In genomic region chr8:89570639-89571325, GRCm38 (mm10) we compare ENCODE assay signal across 29 mouse cellular contexts.
DNase-seq lines count a peak whose midpoint lies in the region; ATAC-seq and TF ChIP-seq lines count a peak whose summit lies in the region.
"Had no signal": no experiment of that assay in that cellular context is flagged by ENCODE, and none has a peak within 500 bp of the region (broad histone marks: within the 10 kb centered on the region; RNA-seq: fewer than 3 reads in every experiment).

No protein-coding gene starts in this region.

- H3K27ac ChIP-seq in forebrain, embryonic 13.5 days: no peak overlapping the region
- H3K27ac ChIP-seq in forebrain, postnatal 0 days (ENCODE audit: low read depth, low read length): no peak overlapping the region
- 0 out of 2 replicates have a peak overlapping the region, but pooled peaks have one; percentile 20 for H3K27ac ChIP-seq in midbrain, embryonic 10.5 days (replicated peaks)
- no peak overlapping the region for H3K27ac ChIP-seq in midbrain, embryonic 15.5 days
- peak overlapping the region; percentile 56; the same call in 1 of the 2 replicates for H3K27ac ChIP-seq in limb, embryonic 10.5 days
- H3K27ac ChIP-seq in neural tube, embryonic 13.5 days (replicated peaks): 0 out of 2 replicates have a peak overlapping the region, but pooled peaks have one; percentile 15
- H3K27ac ChIP-seq: embryonic facial prominence, embryonic 13.5 days; forebrain, embryonic 15.5 days; intestine, embryonic 15.5 days; liver, embryonic 14.5 days; macrophage; stomach, embryonic 15.5 days had no signal

- H3K27me3 ChIP-seq in forebrain, embryonic 13.5 days: peaks cover 23% of the 10 kb centered on the region; the same call in 1 of the 2 replicates
- H3K27me3 ChIP-seq in forebrain, postnatal 0 days (ENCODE audit: insufficient read depth, low read length): peaks cover 34% of the 10 kb centered on the region
- H3K27me3 ChIP-seq in midbrain, embryonic 10.5 days (ENCODE audit: low read depth, poor library complexity, severe bottlenecking): peaks cover 36% of the 10 kb centered on the region
- H3K27me3 ChIP-seq in midbrain, embryonic 15.5 days (replicated peaks): peaks cover 11% of the 10 kb centered on the region; the same call in 1 of the 2 replicates
- H3K27me3 ChIP-seq in limb, embryonic 10.5 days (ENCODE audit: low read depth, poor library complexity, severe bottlenecking): peaks cover 57% of the 10 kb centered on the region
- H3K27me3 ChIP-seq in neural tube, embryonic 13.5 days: peaks cover 53% of the 10 kb centered on the region

- H3K9me3 ChIP-seq in forebrain, embryonic 13.5 days (replicated peaks): no peaks in the 10 kb centered on the region
- no peaks in the 10 kb centered on the region for H3K9me3 ChIP-seq in forebrain, postnatal 0 days (ENCODE audit: low read length)
- no peaks in the 10 kb centered on the region for H3K9me3 ChIP-seq in midbrain, embryonic 10.5 days (replicated peaks)
- H3K9me3 ChIP-seq in midbrain, embryonic 15.5 days: no peaks in the 10 kb centered on the region
- H3K9me3 ChIP-seq in limb, embryonic 10.5 days (replicated peaks): no peaks in the 10 kb centered on the region
- H3K9me3 ChIP-seq in neural tube, embryonic 13.5 days: no peaks in the 10 kb centered on the region
- H3K9me3 ChIP-seq: embryonic facial prominence, embryonic 13.5 days; forebrain, embryonic 15.5 days; intestine, embryonic 15.5 days; stomach, embryonic 15.5 days had no signal

- no peak for DNase-seq in forebrain, postnatal 0 days
- DNase-seq in midbrain, embryonic 10.5 days (ENCODE audit: low spot score): no peak
- no peak for DNase-seq in limb, embryonic 10.5 days (ENCODE audit: low spot score)
- no peak for DNase-seq in thymus, postnatal 14 days
- no peak for DNase-seq in retina, embryonic 14.5 days (ENCODE audit: low spot score)
- DNase-seq: adrenal gland, adult 2 months; adrenal gland, postnatal 36 days; B cell, adult 2 months; cerebellum, adult 2 months; cerebellum, postnatal 14 days; heart, postnatal 14 days; kidney, adult 9 months; kidney, postnatal 25 days; left cerebral cortex, postnatal 4 days; liver; lung, adult 2 months; lung, postnatal 10 days; retina, postnatal 1 day; right cerebral cortex, postnatal 14 days had no signal

- TF ChIP-seq CTCF in forebrain, postnatal 0 days (IDR thresholded peaks at IDR 0.05; ENCODE audit: low read depth): no peak

- H3K4me2 ChIP-seq in forebrain, embryonic 13.5 days: 0 out of 2 replicates have a peak overlapping the region, but pooled peaks have one; percentile 4
- no peak overlapping the region for H3K4me2 ChIP-seq in forebrain, postnatal 0 days (ENCODE audit: low read depth)
- no peak overlapping the region for H3K4me2 ChIP-seq in midbrain, embryonic 15.5 days
- H3K4me2 ChIP-seq in neural tube, embryonic 13.5 days: no peak overlapping the region
- H3K4me2 ChIP-seq: embryonic facial prominence, embryonic 13.5 days; forebrain, embryonic 15.5 days; intestine, embryonic 15.5 days; stomach, embryonic 15.5 days had no signal

- no peak overlapping the region for H3K4me3 ChIP-seq in forebrain, embryonic 13.5 days
- no peak overlapping the region for H3K4me3 ChIP-seq in forebrain, postnatal 0 days (ENCODE audit: low read depth, low read length)
- no peak overlapping the region for H3K4me3 ChIP-seq in midbrain, embryonic 10.5 days
- no peak overlapping the region for H3K4me3 ChIP-seq in midbrain, embryonic 15.5 days
- no peak overlapping the region for H3K4me3 ChIP-seq in limb, embryonic 10.5 days
- no peak overlapping the region for H3K4me3 ChIP-seq in neural tube, embryonic 13.5 days
- H3K4me3 ChIP-seq: embryonic facial prominence, embryonic 13.5 days; forebrain, embryonic 15.5 days; intestine, embryonic 15.5 days; myocyte; stomach, embryonic 15.5 days had no signal

- no peaks in the 10 kb centered on the region for H3K36me3 ChIP-seq in forebrain, embryonic 13.5 days (ENCODE audit: poor library complexity, severe bottlenecking)
- H3K36me3 ChIP-seq in forebrain, postnatal 0 days (ENCODE audit: insufficient read depth): no peaks in the 10 kb centered on the region
- H3K36me3 ChIP-seq in midbrain, embryonic 10.5 days: no peaks in the 10 kb centered on the region
- no peaks in the 10 kb centered on the region for H3K36me3 ChIP-seq in midbrain, embryonic 15.5 days (replicated peaks)
- H3K36me3 ChIP-seq in limb, embryonic 10.5 days: no peaks in the 10 kb centered on the region
- H3K36me3 ChIP-seq in neural tube, embryonic 13.5 days: no peaks in the 10 kb centered on the region
- H3K36me3 ChIP-seq: embryonic facial prominence, embryonic 13.5 days; forebrain, embryonic 15.5 days; intestine, embryonic 15.5 days; stomach, embryonic 15.5 days had no signal

- WGBS in forebrain, embryonic 13.5 days: 19% methylated on average over 10 of the region's 10 CpGs
- 25% methylated on average over 10 of the region's 10 CpGs for WGBS in forebrain, postnatal 0 days
- 35% methylated on average over 10 of the region's 10 CpGs for WGBS in midbrain, embryonic 10.5 days
- WGBS in midbrain, embryonic 15.5 days: 34% methylated on average over 10 of the region's 10 CpGs
- 19% methylated on average over 10 of the region's 10 CpGs for WGBS in limb, embryonic 10.5 days
- WGBS in neural tube, embryonic 13.5 days: 6% methylated on average over 10 of the region's 10 CpGs

- ATAC-seq in forebrain, embryonic 13.5 days: no peak
- no peak for ATAC-seq in forebrain, postnatal 0 days
- no peak for ATAC-seq in midbrain, embryonic 15.5 days (replicated peaks)
- no peak for ATAC-seq in neural tube, embryonic 13.5 days (ENCODE audit: low read depth)
- ATAC-seq: intestine, embryonic 15.5 days had no signal

- no peak overlapping the region for H3K9ac ChIP-seq in forebrain, embryonic 13.5 days
- no peak overlapping the region for H3K9ac ChIP-seq in forebrain, postnatal 0 days
- H3K9ac ChIP-seq in midbrain, embryonic 15.5 days: no peak overlapping the region
- H3K9ac ChIP-seq in neural tube, embryonic 13.5 days: no peak overlapping the region
- H3K9ac ChIP-seq: embryonic facial prominence, embryonic 13.5 days; forebrain, embryonic 15.5 days; intestine, embryonic 15.5 days; liver, embryonic 14.5 days; stomach, embryonic 15.5 days had no signal

- H3K4me1 ChIP-seq in forebrain, embryonic 13.5 days: peaks cover 59% of the 10 kb centered on the region
- peaks cover 7% of the 10 kb centered on the region; the same call in 1 of the 2 replicates for H3K4me1 ChIP-seq in forebrain, postnatal 0 days (ENCODE audit: insufficient read depth)
- peaks cover 60% of the 10 kb centered on the region for H3K4me1 ChIP-seq in midbrain, embryonic 10.5 days
- H3K4me1 ChIP-seq in midbrain, embryonic 15.5 days: peaks cover 7% of the 10 kb centered on the region
- peaks cover 50% of the 10 kb centered on the region for H3K4me1 ChIP-seq in limb, embryonic 10.5 days
- peaks cover 37% of the 10 kb centered on the region for H3K4me1 ChIP-seq in neural tube, embryonic 13.5 days (replicated peaks)
- H3K4me1 ChIP-seq: intestine, embryonic 15.5 days had no signal

Comparison
In these comparisons a context has a peak if more than half of its experiments do, and no peak if none do; other contexts are left out.
1. H3K27ac ChIP-seq: peak in midbrain, embryonic 10.5 days (single experiment), limb, embryonic 10.5 days (single experiment) and neural tube, embryonic 13.5 days (single experiment); none in forebrain, embryonic 13.5 days (single experiment), forebrain, postnatal 0 days (single experiment) and midbrain, embryonic 15.5 days (single experiment).